Mouse (Mus musculus): ENCODE measurements around the gene Dgkd.

DNA sequence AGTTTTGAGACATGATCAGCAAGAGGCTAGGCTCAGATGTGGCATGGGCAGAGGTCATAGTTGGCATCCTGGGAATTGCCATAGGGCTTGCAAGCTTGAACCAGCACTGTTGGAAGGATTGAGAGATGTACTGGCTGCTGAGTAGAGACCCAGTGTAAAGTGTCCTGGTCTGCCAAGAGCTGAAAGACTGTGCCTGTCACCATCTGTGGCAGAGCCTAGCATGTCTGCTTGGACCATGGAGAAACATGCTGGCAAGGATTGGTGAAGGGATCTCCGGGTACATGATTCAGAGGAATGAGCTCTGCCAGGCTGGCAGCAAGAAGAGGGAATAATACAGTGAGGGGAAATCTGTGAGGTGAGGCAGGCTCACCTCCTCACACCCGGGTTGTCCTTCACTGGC lies 65.0 kb downstream of the Dgkd start:
- no peak for TF ChIP-seq POLR2A (IDR thresholded peaks at IDR 0.05; ENCODE audit: low read depth, low read length)
- no peak for TF ChIP-seq CTCF (IDR thresholded peaks at IDR 0.05; ENCODE audit: extremely low read depth, insufficient read length, insufficient replicate concordance, low read depth, low read length)

Measured in small intestine, adult 2 months (tissue).